Mouse (Mus musculus): ENCODE measurements around the gene Cntnap1. TPM values are rescaled to one million over a fixed set of nuclear protein-coding genes. Genes with fewer than 3 reads are reported as not detected.

Cntnap1 gene
- total RNA-seq, 4 experiments from 2014 or later, result 157 to 185 (median 168) TPM

DNA sequence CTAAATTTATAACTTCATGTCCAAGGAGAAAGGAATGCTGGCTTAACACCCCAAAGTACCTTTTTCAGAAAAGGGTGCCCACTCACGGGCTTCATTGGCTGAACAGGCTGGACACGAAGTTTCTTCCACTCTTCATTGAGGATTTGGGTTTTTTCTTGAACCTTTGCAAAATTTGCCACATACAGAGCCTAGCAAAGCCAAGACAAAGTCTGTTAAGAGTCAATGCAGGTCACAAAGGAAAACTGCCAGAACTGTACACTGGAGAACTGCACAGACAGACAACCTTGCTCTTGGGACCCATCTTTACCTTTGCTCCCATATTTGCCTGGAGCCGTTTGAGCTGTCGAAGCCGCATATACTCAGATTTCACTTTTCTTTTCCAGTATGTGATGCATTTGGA is 46.6 kb downstream of the Cntnap1 start:
- DNase-seq (ENCODE audit: low spot score in 2 of 2), result no peak

DNA sequence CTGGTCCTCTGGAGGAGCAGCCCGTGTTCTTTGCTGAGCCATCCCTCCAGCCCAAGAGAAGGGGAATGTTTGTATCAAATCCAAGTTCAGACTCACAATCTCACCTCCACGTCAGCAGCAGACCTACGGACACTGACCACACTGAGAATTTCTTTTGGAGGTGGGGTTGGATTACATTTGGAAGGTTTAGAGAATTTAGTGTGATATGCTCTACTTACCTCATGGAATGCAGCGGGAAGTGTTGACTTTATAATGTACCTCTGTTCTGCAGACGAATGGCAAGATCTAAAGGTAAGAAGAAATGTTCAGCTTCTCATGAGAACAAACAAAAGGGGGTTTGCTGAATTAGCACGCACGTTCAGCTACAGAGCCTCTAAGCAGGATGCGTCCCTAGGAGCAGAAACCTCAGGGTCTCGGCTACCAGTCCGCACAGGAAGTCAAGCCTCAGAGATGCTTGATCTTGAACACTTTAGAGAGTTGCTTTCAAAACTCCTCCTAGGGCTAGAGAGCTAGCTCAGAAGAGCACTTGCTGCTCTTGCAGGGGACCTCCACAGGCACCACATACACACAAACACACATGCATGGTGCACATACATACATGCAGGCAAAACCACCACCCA is 48.2 kb downstream of the Cntnap1 start:
- DNase-seq (ENCODE audit: low spot score in 2 of 2), result no peak

DNA sequence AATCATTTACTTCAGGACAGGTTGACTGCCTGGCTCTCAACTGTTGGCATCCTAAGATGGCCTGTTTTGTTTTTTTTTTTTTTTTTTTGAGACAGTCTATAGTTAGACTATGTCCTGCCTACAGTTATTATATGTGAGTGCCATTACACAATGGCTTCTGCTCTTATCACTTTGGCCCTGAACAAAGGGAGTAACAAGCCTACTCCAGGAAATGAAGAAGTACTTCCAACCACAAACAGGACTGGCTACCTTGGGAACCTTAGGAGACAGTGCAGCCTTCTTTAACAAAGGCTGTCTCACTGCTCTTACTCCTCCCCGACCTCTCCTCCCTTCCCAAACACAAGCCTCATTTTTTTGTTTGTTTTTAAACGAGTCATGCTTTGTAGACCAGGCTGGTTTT is 50.5 kb downstream of the Cntnap1 start:
- DNase-seq (ENCODE audit: low spot score in 2 of 2), result no peak

DNA sequence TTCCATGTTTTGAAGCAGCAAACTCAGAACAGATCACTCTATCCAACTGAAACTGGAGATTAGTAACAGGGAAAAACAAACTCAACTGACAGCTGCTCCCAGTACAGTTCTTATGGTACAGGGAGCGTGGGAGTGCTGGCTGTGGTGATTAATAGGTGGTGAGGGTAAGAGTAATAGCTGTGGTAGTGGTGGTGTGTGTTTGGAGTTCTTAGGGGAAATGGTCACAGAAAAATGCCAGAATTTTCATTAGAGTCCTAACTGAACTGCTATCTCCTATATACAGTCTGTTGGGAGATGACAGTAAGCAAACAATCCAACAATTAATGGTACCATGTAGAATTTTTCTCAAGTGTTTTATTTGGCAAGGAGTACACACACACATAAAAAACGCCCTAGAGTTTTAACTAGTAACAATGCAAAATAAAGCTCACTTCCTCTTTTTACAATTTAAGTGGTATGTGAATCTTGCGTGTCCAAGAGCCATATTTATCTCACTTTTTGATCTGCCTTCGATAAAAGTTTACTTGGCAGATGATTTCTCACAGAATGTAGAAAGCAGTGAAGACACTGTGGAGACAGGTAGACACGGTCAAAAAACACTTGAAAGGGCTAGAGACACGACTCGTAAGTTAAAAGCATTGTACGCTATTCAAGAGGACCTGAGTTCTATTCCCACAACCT is 51.1 kb downstream of the Cntnap1 start:
- DNase-seq (ENCODE audit: low spot score in 2 of 2), result peak in 1 of 2 experiments; percentile 22

DNA sequence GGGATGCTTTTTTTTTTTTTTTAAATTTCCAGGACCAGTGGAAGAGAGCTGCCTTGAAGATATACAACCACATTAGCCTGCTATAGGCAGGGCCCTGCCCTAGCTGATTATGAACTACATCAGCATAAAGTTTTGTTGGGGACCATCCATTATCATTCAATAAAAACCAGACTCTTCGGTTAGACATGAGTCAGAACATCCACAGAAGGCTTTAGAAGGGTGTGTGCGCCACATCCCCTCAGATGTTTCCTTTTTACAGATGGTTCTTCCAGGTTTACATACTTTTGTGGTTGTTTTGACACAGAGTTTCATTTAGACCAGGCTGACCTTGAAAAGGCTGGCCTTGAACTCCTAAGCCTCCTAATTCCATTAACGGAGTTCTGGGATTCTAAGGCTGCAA is 54.0 kb downstream of the Cntnap1 start:
- DNase-seq (ENCODE audit: low spot score in 2 of 2), result no peak

DNA sequence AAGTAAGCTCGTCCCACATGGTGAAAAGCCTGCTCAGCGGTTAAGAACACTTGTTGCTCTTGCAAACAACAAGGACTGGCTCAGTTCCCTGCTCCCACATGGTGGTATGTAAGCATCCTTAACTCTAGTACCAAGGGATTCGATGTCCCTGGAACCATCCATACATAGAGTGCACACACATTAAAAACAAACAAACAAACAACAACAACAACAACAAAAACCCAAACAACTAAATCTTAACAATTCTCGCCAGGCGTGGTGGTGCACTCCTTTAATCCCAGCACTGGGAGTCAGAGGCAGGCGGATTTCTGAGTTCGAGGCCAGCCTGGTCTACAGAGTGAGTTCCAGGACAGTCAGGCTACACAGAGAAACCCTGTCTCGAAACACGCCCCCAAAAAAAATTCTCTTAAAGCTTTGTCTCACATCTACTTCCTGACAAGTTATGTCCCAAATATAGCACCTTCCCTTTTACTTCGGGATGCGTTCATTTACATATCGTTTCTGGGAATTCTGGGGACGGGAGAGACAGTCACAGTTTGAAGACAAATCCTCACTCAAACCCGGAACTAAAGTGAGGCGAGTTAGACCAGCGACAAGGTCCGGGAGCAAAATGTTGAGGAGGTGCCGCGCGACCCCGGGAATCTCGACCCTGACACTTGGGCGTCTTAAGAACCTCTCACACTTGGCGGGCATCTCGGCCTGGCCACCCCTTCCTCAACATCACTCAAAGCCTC is 55.2 kb downstream of the Cntnap1 start:
- no peak for DNase-seq (ENCODE audit: low spot score in 2 of 2)

DNA sequence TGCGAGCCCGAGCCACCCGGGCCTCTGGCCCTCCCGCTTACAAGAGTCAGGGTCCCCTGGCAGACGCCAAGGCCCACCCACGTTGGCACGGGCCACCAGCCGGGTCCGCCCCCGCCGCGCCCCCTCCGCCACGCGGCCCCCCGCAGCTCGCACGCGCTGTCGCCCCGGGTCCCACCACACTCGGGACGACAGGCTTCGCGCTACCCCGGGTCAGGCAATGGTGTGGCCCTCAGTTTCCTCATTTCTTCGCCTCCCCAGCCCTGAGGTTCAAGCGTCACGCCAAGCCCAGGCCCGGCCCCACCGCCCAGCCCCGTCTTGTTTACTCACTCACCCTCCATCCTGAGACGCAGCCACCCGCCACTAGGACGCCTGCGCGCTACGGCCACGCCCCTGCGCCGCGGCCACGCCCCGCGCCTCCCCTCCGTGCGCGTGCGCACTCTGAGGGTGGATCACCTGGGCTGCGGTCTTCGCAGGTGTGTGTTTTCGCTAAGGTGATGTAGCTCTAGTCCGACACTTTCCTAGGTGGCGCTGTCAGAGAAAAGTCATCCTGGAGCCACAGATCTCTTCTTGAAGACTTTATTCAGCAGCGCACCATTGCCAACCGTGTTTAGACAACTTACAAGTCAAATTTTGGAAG is 55.9 kb downstream of the Cntnap1 start, which contains the start of gene Ezh1:
Ezh1 (minus strand) TSS at position 399 of the 637 bp plus-strand sequence.
- peak; percentile 84 to 88 for DNase-seq (ENCODE audit: low spot score in 2 of 2)

DNA sequence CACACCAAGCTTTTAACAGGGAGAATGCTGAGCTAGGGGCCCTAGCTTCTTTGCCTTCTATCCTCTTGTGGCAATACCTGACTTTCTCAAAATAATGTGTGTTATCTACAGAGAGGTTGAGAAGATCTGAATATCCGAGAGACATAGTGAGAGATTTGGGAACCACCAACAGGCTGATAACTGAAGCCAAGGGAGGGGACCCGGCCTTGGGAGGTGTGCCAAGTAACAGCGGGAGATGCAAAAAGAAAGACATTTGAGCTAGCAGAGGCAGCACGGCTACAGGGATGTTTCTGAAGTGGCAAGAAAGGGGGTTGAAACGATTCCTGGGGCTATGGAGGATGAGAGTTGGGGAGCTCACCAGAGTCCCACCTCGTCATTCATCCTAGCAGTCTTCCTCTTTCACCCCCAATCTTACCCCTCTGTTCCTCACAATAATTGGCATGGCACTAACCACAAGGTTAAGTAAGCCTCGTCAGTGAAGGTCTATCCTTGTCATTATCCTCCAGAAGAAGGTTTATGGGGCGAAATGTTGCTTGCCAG is 59.1 kb downstream of the Cntnap1 start:
- DNase-seq (ENCODE audit: low spot score in 2 of 2), result no peak

DNA sequence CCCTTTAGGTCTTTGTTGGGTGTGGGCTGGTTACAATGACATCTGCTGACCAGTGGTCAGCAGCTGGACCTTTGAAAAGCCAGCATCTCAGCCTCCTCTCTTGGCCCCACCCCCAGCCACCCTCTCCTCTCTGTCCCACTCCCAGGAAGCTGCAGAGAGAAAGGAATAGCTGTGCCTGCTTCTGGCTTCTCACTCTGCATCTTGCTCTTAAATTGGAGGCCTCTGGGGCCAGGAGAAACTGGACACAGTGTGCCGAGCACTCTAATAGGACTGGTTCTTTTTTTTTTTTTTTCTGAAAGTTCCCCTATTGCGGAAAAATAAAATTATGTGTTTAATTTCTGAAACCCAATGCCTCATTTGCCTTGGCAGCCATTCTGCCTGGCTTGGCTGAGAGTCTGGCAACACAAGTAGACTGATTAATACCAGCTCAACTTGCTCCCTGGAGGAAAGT is 59.8 kb downstream of the Cntnap1 start:
- peak in 1 of 2 experiments; percentile 31 for DNase-seq (ENCODE audit: low spot score in 2 of 2)

DNA sequence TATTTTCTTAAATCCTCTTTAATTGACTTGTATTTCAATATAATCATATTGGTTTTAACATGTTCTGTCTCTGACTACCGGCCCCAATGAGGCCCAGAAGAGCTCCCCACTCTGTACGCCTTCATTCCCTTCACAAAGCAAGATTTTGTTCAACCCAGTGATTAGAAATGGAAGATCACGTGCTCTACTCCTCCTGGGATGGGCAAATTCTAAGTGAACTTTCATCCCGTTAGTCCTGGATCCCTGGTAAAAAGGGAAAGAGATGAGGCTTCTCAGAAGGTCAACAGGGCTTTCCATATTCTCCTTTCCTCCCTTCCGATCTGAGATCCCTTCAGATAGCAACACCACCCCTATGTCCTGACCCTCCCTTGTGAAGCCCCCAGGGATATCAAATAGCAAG is 60.2 kb downstream of the Cntnap1 start:
- DNase-seq (ENCODE audit: low spot score in 2 of 2), result no peak

DNA sequence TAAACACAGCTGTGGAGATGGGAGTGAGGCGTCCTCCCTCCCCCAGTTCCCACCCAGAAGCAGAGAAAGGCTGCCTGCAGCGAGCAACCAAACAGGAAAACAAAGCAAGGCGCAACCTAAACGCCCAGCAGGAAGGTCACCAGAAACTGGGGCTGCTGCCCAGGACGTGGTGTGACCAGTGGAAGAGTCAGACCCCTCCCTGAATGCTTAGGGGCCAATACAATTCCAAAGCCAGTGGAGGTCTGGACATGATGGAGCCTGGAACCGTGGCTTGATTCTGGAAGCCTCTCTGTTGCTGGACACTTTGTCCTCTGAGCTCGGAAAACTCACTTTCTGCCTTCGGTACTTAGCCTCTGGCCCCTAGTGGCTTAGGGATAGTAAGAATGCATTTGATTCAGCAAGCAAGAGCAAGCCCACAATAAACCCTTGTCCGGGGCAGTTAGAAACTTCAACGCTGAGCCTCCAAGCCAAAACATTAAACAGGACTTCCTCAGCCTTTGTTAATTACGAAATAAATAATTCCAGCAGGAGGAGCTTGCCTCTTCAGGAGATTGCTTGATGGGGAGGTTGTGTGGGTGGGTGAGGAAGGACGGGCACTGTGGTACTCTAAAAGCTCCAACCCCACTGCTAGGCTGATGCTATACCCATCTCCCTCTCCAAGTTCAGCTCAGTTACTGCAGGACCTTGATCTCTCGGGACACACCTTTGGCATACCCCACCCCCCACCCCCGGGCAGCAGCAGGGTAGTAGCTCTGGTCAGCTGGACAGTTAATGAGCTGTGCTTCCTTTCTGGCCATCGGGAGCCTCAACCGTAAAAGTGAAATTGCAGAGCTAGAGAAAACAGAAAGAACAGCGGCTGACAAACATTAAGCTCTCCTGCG is 60.9 kb downstream of the Cntnap1 start:
- DNase-seq (ENCODE audit: low spot score in 2 of 2), result peak in 1 of 2 experiments; percentile 21

DNA sequence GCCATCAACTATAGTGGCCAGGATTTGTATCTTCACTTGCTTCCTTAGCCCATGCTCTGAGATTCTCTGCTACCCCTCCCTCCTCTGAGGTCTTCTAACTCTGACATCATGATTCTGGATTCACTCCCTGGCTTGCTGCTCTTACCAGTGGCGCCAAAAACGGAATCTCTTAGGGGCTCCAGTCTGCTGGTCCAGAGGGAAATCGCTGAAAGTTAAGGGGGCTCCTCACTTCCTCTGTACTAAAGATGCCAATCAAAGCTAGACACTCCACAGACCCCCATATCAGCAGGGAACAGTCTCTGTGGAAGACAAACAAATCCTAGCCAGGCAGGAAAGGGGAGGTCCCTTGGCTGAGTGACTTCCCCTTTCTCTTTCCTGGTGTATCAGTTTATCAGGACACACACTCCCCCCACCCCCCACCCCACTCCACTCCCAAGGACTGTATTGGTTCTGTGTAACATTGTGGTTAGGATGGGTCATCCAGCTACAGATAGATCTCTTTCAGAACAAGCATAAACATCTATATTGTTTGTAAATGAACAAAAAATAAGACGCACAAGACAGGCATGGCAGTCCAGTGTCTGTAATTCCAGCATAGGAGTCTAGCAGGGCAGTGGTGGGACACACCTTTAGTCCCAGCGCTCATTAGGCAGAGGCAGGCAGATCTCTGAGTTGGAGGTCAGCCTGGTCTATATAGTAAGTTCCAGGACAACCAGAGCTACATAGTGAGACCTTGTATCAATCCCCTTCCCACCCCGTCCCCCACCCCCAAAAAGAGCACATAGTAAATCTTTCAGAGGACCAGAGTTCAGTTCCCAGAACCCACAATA is 61.9 kb downstream of the Cntnap1 start:
- no peak for DNase-seq (ENCODE audit: low spot score in 2 of 2)

DNA sequence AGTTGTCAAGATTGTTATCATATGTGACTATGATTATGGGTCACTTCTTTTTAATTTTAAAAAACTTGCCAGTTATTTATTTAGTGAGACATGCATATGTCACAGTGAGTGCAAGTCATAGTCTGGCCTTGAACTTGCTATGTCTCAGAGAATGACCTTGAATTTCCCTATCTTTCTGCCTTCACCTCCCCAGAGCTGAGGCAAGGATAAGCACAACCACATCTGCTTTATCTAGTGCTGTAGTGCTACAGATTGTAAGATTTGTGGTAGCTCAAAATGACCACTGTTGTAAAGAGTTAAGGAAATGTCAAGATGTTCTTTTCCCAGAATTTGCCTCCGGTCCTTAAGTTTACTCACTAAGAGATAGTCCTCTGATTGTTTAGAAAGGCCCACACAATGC is 62.9 kb downstream of the Cntnap1 start:
- no peak for DNase-seq (ENCODE audit: low spot score in 2 of 2)

DNA sequence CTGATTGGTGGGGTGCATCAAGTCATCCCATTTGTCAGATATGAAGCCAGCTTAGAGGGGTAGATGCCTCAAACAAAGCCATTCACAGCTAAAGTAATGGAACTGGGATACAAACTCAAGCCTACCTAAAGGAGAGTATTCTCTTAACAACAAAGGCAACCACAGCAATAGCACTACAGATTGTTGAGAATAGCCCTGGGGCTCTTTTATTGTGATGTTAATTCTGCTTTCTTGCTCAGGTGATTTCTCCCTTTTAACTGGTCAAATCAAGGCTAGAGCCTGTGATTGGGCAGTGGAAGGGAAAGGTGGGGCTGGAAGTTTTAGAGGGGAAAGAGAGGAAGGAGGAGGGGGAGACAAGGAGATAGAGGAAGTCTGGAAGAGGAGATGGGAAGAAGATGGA is 63.8 kb downstream of the Cntnap1 start:
- DNase-seq (ENCODE audit: low spot score in 2 of 2), result no peak

DNA sequence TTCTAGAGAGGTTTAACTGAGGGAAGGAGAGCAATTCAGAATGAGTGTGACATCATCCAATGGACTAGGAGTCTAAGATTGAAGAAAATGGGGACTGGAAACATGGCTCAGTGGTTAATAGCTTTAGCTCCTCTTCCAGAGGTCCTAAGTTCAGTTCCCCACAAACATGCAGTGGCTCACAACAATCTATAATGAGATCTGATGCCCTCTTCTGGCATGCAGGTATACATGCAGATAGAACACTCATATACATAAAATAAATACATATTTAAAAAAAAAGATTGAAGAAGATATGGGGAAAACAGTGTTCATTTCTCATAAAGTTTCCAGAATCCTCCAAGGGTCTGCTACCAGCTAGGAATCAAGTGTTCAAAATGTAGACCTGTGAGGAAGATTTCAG is 65.1 kb downstream of the Cntnap1 start:
- DNase-seq (ENCODE audit: low spot score in 2 of 2), result no peak

DNA sequence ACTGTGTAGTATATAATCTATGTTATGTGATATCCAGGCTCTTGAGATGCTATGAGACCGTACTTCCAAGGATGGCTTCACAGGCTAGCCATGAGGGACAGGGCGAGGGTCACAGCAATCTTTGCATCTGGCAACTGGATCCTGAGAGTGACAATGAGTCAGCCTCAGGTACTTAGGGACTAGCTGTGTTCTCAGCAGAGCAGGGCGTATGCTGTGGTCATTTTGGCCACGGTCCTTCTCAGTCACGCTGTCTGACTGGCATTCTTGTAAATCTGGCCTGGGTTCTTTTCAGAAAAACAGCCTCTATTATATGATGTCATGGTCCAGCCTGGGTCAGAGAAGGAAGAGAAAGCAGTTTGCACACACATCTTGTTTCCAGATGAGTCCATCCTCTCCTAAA is 66.5 kb downstream of the Cntnap1 start:
- DNase-seq (ENCODE audit: low spot score in 2 of 2), result no peak

DNA sequence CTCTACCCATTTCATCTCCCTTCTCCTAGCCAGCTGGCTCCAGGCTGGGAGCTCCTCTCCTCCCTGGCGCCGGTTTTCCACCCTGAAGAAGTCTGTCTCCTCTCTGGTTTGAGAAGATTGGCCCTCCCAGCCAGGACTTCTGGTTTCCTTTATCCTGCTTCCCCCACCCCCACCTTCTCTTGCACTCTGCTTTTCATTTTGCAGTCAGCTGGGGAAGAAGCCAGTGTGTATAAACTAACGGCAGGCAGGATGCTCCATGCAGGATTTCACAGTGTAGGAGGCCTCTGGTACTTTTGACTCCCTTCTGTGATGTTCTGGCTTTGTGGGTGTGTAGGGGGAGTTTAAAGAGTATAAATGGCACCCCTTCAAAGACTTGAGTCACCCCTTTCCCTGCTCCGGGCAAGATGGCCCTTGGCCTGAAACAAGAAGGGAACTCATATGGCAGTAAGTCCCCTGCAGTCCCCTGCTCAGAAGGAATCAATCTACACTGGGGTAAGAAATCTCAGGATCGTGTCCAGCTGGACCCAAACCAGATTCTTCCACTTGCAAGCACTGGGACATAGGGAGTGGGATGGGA is 67.8 kb downstream of the Cntnap1 start:
- DNase-seq (ENCODE audit: low spot score in 2 of 2), result peak in 1 of 2 experiments; percentile 51
